Mouse (Mus musculus) embryonic facial prominence, embryonic 15.5 days (tissue): ENCODE measurements around the gene Eva1b. TPM values are rescaled to one million over a fixed set of nuclear protein-coding genes. Genes with fewer than 3 reads are reported as not detected.

Experiments
- ATAC-seq: fragments of 200-750 bp; cut with Nextera tagmentation; 2 replicates; pipeline ENCODE4 v1.8.0; 2017; ENCODE audit warnings: low read depth, moderate TSS enrichment; ENCODE audit not compliant: insufficient number of reproducible peaks, low FRiP score, low TSS enrichment
- H3K27ac ChIP-seq: fragments of 300-500 bp; sonication (generic); replicated peaks from 2 replicates; pipeline ENCODE4 v1.5.1; 2015; ENCODE audit warnings: mild to moderate bottlenecking, inconsistent platforms
- H3K27me3 ChIP-seq: fragments of 300-500 bp; sonication (generic); 2 replicates; pipeline ENCODE4 v1.6.1; 2015; ENCODE audit warnings: inconsistent platforms
- H3K36me3 ChIP-seq: fragments of 300-500 bp; sonication (generic); 2 replicates; pipeline ENCODE4 v1.6.1; 2015; ENCODE audit warnings: mild to moderate bottlenecking, inconsistent platforms
- H3K4me1 ChIP-seq: fragments of 300-500 bp; sonication (generic); 2 replicates; pipeline ENCODE4 v1.6.1; 2015; ENCODE audit warnings: inconsistent platforms
- H3K4me2 ChIP-seq: fragments of 300-500 bp; sonication (generic); replicated peaks from 2 replicates; pipeline ENCODE4 v1.6.1; 2015; ENCODE audit warnings: mild to moderate bottlenecking, inconsistent platforms
- H3K4me3 ChIP-seq: fragments of 300-500 bp; sonication (generic); replicated peaks from 2 replicates; pipeline ENCODE4 v1.5.1; 2015; ENCODE audit warnings: mild to moderate bottlenecking, inconsistent platforms
- H3K9ac ChIP-seq: fragments of 300-500 bp; sonication (generic); 2 replicates; pipeline ENCODE4 v1.6.1; 2015; ENCODE audit warnings: inconsistent platforms
- H3K9me3 ChIP-seq: fragments of 300-500 bp; sonication (generic); replicated peaks from 2 replicates; pipeline ENCODE4 v1.6.1; 2016; ENCODE audit warnings: inconsistent platforms
- WGBS: fragments of 180-500 bp; shearing (Covaris S2); methylation state at CpG from one replicate; pipeline ENCODE4 v1.1.7; 2015; 5-methylcytosine and 5-hydroxymethylcytosine counted together
- polyA plus RNA-seq: library from polyadenylated mRNA; unstranded; fragments of >200 nt; fragmentation: Nextera tagmentation; extraction: Ambion mirVana; gene quantifications from 2 replicates; pipeline ENCODE4 v1.2.1, GENCODE M21; 2015

The Eva1b gene
- 84.3 and 94.6 TPM in 2 replicates for polyA plus RNA-seq

GRCm38 (mm10) chr4:126147533-126148160 lies at the start of gene Eva1b:
Eva1b (plus strand) TSS chr4:126147744.
- Histone ChIP-seq H3K36me3 (no peaks in the 10 kb centered on the region; the same call in none of the 2 replicates), H3K4me2 (peak within 1 kb of the TSS; percentile 89), H3K9ac (peak within 1 kb of the TSS; percentile 56), H3K27ac (peak within 1 kb of the TSS; percentile 92), H3K27me3 (no peaks in the 10 kb centered on the region), H3K4me1 (peaks cover 48% of the 10 kb centered on the region), H3K9me3 (no peaks in the 10 kb centered on the region), H3K4me3 (peak within 1 kb of the TSS; percentile 64)
- whole genome bisulfite sequencing = 2% methylated on average over 24 of the region's 24 CpGs
- peak; percentile 26 for ATAC-seq

- Histone ChIP-seq H3K27me3 (no peaks in the 10 kb centered on the region), H3K4me1 (peaks cover 43% of the 10 kb centered on the region), H3K9ac (no peak overlapping the region), H3K27ac (0 out of 2 replicates have a peak overlapping the region, but pooled peaks have one; percentile 4), H3K4me3 (no peak overlapping the region), H3K4me2 (no peak overlapping the region), H3K9me3 (no peaks in the 10 kb centered on the region), H3K36me3 (0 out of 2 replicates have a peak, but pooled peaks cover 12% of the 10 kb centered on the region)
- ATAC-seq = no peak
- 91% methylated on average over 3 of the region's 3 CpGs for WGBS
These were observed 48.2 kb upstream of the Eva1b start for GRCm38 (mm10) chr4:126099365-126099764.

GRCm38 (mm10) chr4:126100764-126101163 lies 46.8 kb upstream of the Eva1b start:
- no peaks in the 10 kb centered on the region for H3K9me3 ChIP-seq
- H3K27me3 ChIP-seq = no peaks in the 10 kb centered on the region
- peaks cover 54% of the 10 kb centered on the region for H3K4me1 ChIP-seq
- H3K4me2 ChIP-seq = no peak overlapping the region
- no peak overlapping the region for H3K27ac ChIP-seq
- 0 out of 2 replicates have a peak, but pooled peaks cover 12% of the 10 kb centered on the region for H3K36me3 ChIP-seq
- H3K9ac ChIP-seq = no peak overlapping the region
- no peak for ATAC-seq
- 77% methylated on average over 3 of the region's 3 CpGs for WGBS
- no peak overlapping the region for H3K4me3 ChIP-seq

- H3K27me3 ChIP-seq = no peaks in the 10 kb centered on the region
- ATAC-seq = no peak
- H3K4me1 ChIP-seq = peaks cover 52% of the 10 kb centered on the region
- H3K4me2 ChIP-seq = peak overlapping the region; percentile 91
- H3K9ac ChIP-seq = no peak overlapping the region
- 0 out of 2 replicates have a peak, but pooled peaks cover 12% of the 10 kb centered on the region for H3K36me3 ChIP-seq
- H3K9me3 ChIP-seq = no peaks in the 10 kb centered on the region
- peak overlapping the region; percentile 91 for H3K27ac ChIP-seq
- H3K4me3 ChIP-seq = peak overlapping the region; percentile 96; the same call in 1 of the 2 replicates
- 43% methylated on average over 7 of the region's 7 CpGs for WGBS
These were observed 45.3 kb upstream of the Eva1b start for GRCm38 (mm10) chr4:126102061-126102841.

GRCm38 (mm10) chr4:126103057-126103581 lies 44.4 kb upstream of the Eva1b start:
- peak overlapping the region; percentile 91 for H3K4me2 ChIP-seq
- H3K27me3 ChIP-seq = no peaks in the 10 kb centered on the region
- 0% methylated on average over 15 of the region's 15 CpGs for WGBS

GRCm38 (mm10) chr4:126103590-126104068 lies 43.9 kb upstream of the Eva1b start, which contains the start of gene Stk40:
Stk40 (plus strand) TSS chr4:126103957.
- H3K9me3 ChIP-seq = no peaks in the 10 kb centered on the region
- H3K36me3 ChIP-seq = 0 out of 2 replicates have a peak, but pooled peaks cover 6% of the 10 kb centered on the region
- peak within 1 kb of the TSS; percentile 96 for H3K4me3 ChIP-seq
- H3K9ac ChIP-seq = peak within 1 kb of the TSS; percentile 85
- peaks cover 51% of the 10 kb centered on the region for H3K4me1 ChIP-seq
- under 1% methylated on average over 34 of the region's 34 CpGs for WGBS
- peak within 1 kb of the TSS; percentile 91 for H3K27ac ChIP-seq
- H3K27me3 ChIP-seq = no peaks in the 10 kb centered on the region
- peak; percentile 95 for ATAC-seq
- H3K4me2 ChIP-seq = peak within 1 kb of the TSS; percentile 91

More at GRCm38 (mm10) chr4:126103057-126103581, 44.4 kb upstream of the Eva1b start:
- peak; percentile 63 for ATAC-seq
- Histone ChIP-seq H3K9ac (peak overlapping the region; percentile 12), H3K27ac (peak overlapping the region; percentile 91), H3K4me1 (peaks cover 49% of the 10 kb centered on the region), H3K36me3 (0 out of 2 replicates have a peak, but pooled peaks cover 9% of the 10 kb centered on the region), H3K9me3 (no peaks in the 10 kb centered on the region), H3K4me3 (peak overlapping the region; percentile 96)

GRCm38 (mm10) chr4:126104261-126105075 lies 43.1 kb upstream of the Eva1b start:
- peak; percentile 11 for ATAC-seq
- Histone ChIP-seq H3K9me3 (no peaks in the 10 kb centered on the region), H3K9ac (peak overlapping the region; percentile 85), H3K27me3 (no peaks in the 10 kb centered on the region), H3K27ac (peak overlapping the region; percentile 72), H3K4me3 (peak overlapping the region; percentile 96), H3K4me2 (peak overlapping the region; percentile 91), H3K4me1 (peaks cover 50% of the 10 kb centered on the region), H3K36me3 (no peaks in the 10 kb centered on the region)
- 2% methylated on average over 33 of the region's 34 CpGs for WGBS

- ATAC-seq = no peak
- Histone ChIP-seq H3K27me3 (no peaks in the 10 kb centered on the region), H3K9me3 (no peaks in the 10 kb centered on the region), H3K27ac (no peak overlapping the region), H3K4me3 (peak overlapping the region; percentile 96), H3K4me1 (peaks cover 57% of the 10 kb centered on the region), H3K4me2 (peak overlapping the region; percentile 91), H3K36me3 (no peaks in the 10 kb centered on the region), H3K9ac (no peak overlapping the region)
- 58% methylated on average over 7 of the region's 7 CpGs for WGBS
These were observed 42.3 kb upstream of the Eva1b start for GRCm38 (mm10) chr4:126105131-126105783.

GRCm38 (mm10) chr4:126108061-126108740 lies 39.3 kb upstream of the Eva1b start:
- Histone ChIP-seq H3K36me3 (no peaks in the 10 kb centered on the region), H3K9me3 (no peaks in the 10 kb centered on the region), H3K9ac (no peak overlapping the region), H3K27ac (no peak overlapping the region), H3K27me3 (no peaks in the 10 kb centered on the region), H3K4me2 (no peak overlapping the region), H3K4me1 (peaks cover 57% of the 10 kb centered on the region), H3K4me3 (no peak overlapping the region)
- ATAC-seq = no peak
- WGBS = 40% methylated on average over 8 of the region's 8 CpGs
